Mouse (Mus musculus) forebrain, embryonic 10.5 days (tissue): ENCODE measurements around the gene Atpif1. TPM values are rescaled to one million over a fixed set of nuclear protein-coding genes. Genes with fewer than 3 reads are reported as not detected.
A peak's percentile ranks its signal among the peaks of the same experiment; 100 is the strongest.

Source experiments
- DNase-seq: peaks from one replicate; pipeline ENCODE4 v3.0.0-alpha.2; 2017; ENCODE audit warnings: low spot score; ENCODE audit errors: extremely low spot score
- H3K27ac ChIP-seq: fragments of 300-500 bp; sonication (generic); 2 replicates; pipeline ENCODE4 v1.5.1; 2016; ENCODE audit warnings: mild to moderate bottlenecking
- H3K27me3 ChIP-seq: fragments of 300-500 bp; sonication (generic); 2 replicates; pipeline ENCODE4 v1.6.1; 2016; ENCODE audit warnings: mild to moderate bottlenecking; ENCODE audit not compliant: poor library complexity, severe bottlenecking
- H3K36me3 ChIP-seq: fragments of 300-500 bp; sonication (generic); replicated peaks from 2 replicates; pipeline ENCODE4 v1.6.1; 2016; ENCODE audit warnings: mild to moderate bottlenecking, moderate library complexity
- H3K4me1 ChIP-seq: fragments of 300-500 bp; sonication (generic); 2 replicates; pipeline ENCODE4 v1.6.1; 2016
- H3K4me3 ChIP-seq: fragments of 300-500 bp; sonication (generic); 2 replicates; pipeline ENCODE4 v1.5.1; 2016; ENCODE audit warnings: mild to moderate bottlenecking, moderate library complexity
- H3K9me3 ChIP-seq: fragments of 300-500 bp; sonication (generic); 2 replicates; pipeline ENCODE4 v1.6.1; 2016; ENCODE audit warnings: mild to moderate bottlenecking, moderate library complexity
- WGBS: fragments of 180-500 bp; shearing (Covaris S2); methylation state at CpG from one replicate; pipeline ENCODE4 v1.1.7; 2016; 5-methylcytosine and 5-hydroxymethylcytosine counted together
- polyA plus RNA-seq: library from polyadenylated mRNA; unstranded; fragments of >200 nt; fragmentation: Nextera tagmentation; extraction: Ambion mirVana; gene quantifications from 2 replicates; pipeline ENCODE4 v1.2.1, GENCODE M21; 2016

The Atpif1 gene
- polyA plus RNA-seq, 1 experiment from 2014 or later, result 909 TPM

- H3K9me3 ChIP-seq, result no peaks in the 10 kb centered on the region
- no peak overlapping the region for H3K4me3 ChIP-seq
- H3K36me3 ChIP-seq, result no peaks in the 10 kb centered on the region
- no peaks in the 10 kb centered on the region for H3K27me3 ChIP-seq
- WGBS, result 89% methylated on average over 3 of the region's 3 CpGs
- H3K27ac ChIP-seq, result no peak overlapping the region
- peaks cover 19% of the 10 kb centered on the region for H3K4me1 ChIP-seq
- DNase-seq, result no peak
These were observed 14.3 kb downstream of the Atpif1 start for GRCm38 (mm10) chr4:132519188-132519587.

DNA sequence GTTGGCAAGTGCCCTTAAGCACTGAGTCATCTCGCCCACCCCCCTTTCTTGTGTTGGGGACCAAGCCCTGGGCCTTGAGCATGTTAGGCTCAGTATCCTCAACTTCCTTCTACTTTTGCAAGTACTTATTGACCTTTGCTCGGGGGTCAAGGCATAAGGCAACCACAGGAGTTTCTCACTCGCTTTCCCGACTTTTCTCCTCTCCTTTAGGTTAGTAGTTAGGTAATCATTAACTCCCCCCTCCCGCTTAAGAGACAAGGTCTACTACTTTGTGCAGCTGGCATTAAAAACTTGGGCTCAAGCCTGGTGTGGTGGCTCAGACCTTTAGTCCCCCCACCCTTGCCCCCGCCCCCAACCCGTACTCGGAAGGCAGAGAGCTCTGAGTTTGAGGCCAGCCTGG is 15.4 kb downstream of the Atpif1 start:
- peaks cover 23% of the 10 kb centered on the region for H3K4me1 ChIP-seq
- DNase-seq, result no peak
- H3K36me3 ChIP-seq, result no peaks in the 10 kb centered on the region
- H3K27me3 ChIP-seq, result peaks cover 8% of the 10 kb centered on the region; the same call in 1 of the 2 replicates
- no peak overlapping the region for H3K4me3 ChIP-seq
- 87% methylated on average over 8 of the region's 8 CpGs for WGBS
- no peaks in the 10 kb centered on the region for H3K9me3 ChIP-seq
- no peak overlapping the region for H3K27ac ChIP-seq

DNA sequence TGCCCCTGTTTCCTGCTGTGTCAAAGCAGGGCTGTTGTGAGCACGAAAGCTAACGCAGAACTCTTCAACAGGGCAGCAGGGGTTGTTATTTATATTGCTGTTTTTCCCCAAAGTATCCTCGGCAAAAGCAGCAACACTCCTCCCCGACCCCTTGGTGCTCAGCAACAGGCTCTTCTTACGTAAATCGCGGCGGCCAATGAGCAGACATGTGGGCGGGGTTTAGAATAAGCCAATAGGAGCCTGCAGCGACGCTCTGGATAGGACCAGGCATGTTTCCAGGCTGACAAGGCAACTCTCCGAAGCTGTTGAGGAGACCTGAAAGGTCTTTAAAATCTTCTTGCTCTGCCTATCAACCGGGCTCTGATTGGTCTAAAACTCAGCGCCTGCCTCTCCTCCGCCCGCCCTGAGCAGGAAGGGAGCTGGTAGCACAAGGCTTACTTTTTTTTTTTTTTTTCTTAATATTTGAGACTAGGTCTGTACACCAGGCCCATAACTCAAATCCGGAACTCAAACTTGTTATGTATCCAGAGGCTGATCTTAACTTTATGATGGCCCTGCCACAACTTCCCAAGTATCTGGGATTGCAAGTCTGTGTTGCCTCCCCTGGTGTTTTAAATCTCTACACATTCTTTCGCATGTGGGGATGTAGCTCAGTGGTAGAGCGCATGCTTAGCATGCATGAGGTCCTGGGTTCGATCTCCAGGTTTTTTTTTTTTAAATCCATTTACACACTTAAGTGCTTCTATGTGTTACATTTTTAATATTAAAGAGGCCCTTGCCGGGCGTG is 17.9 kb downstream of the Atpif1 start:
- Histone ChIP-seq H3K9me3 (no peaks in the 10 kb centered on the region), H3K27ac (peak overlapping the region; percentile 69), H3K36me3 (no peaks in the 10 kb centered on the region), H3K4me3 (peak overlapping the region; percentile 55), H3K4me1 (peaks cover 25% of the 10 kb centered on the region), H3K27me3 (peaks cover 8% of the 10 kb centered on the region; the same call in 1 of the 2 replicates)
- DNase-seq, result peak; percentile 89
- 22% methylated on average over 22 of the region's 22 CpGs for WGBS

DNA sequence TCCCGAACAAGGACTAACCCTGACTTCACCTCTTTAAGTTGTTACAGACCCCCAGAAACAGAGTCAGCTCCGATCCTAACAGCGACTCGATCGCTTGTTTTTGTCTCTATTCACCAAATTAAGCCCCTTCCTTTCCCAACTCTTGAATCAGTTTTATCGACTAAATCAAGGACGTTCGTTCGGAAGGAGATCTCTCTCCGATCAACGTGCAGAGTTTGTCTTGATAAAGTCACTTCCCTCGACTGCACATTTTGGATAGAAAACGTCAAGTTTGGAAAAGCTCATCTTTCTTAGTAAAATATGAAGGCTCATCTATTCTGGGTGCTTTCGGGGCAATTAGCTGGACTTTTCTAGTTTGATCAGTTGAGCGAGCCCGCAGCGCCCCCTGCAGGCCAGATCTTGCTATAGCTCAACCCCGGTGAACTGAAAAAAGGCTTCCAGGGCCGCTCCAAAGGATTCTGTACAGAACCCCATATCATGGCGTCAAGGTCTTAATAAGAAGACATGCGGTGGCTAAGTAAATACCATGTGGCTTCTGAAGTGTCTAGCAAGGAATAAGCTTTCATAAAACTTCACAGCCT is 18.8 kb downstream of the Atpif1 start:
- Histone ChIP-seq H3K27me3 (peaks cover 8% of the 10 kb centered on the region; the same call in 1 of the 2 replicates), H3K27ac (peak overlapping the region; percentile 69; the same call in 1 of the 2 replicates), H3K4me1 (peaks cover 32% of the 10 kb centered on the region), H3K9me3 (no peaks in the 10 kb centered on the region), H3K36me3 (no peaks in the 10 kb centered on the region), H3K4me3 (peak overlapping the region; percentile 55)
- WGBS, result 2% methylated on average over 21 of the region's 21 CpGs
- peak; percentile 88 for DNase-seq

GRCm38 (mm10) chr4:132513395-132514273 is 19.8 kb downstream of the Atpif1 start:
- DNase-seq, result no peak
- H3K9me3 ChIP-seq, result no peaks in the 10 kb centered on the region
- H3K4me3 ChIP-seq, result peak overlapping the region; percentile 55; the same call in 1 of the 2 replicates
- H3K36me3 ChIP-seq, result no peaks in the 10 kb centered on the region
- 27% methylated on average over 14 of the region's 14 CpGs for WGBS
- H3K27ac ChIP-seq, result no peak overlapping the region
- peaks cover 42% of the 10 kb centered on the region for H3K4me1 ChIP-seq
- H3K27me3 ChIP-seq, result peaks cover 9% of the 10 kb centered on the region; the same call in 1 of the 2 replicates

- DNase-seq, result no peak
- no peak overlapping the region for H3K27ac ChIP-seq
- H3K4me3 ChIP-seq, result no peak overlapping the region
- H3K27me3 ChIP-seq, result peaks cover 14% of the 10 kb centered on the region; the same call in 1 of the 2 replicates
- peaks cover 55% of the 10 kb centered on the region for H3K4me1 ChIP-seq
- no peaks in the 10 kb centered on the region for H3K9me3 ChIP-seq
- WGBS, result 81% methylated on average over 3 of the region's 3 CpGs
- no peaks in the 10 kb centered on the region for H3K36me3 ChIP-seq
These were observed 21.4 kb downstream of the Atpif1 start for GRCm38 (mm10) chr4:132512080-132512479.

GRCm38 (mm10) chr4:132510352-132510798 is 23.1 kb downstream of the Atpif1 start, which contains the start of gene Sesn2:
Gene Sesn2 (minus strand): TSS chr4:132510501.
- peak within 1 kb of the TSS; percentile 88 for H3K4me3 ChIP-seq
- no peaks in the 10 kb centered on the region for H3K36me3 ChIP-seq
- WGBS, result under 1% methylated on average over 32 of the region's 32 CpGs
- peak; percentile 96 for DNase-seq
- peaks cover 60% of the 10 kb centered on the region for H3K4me1 ChIP-seq
- H3K27ac ChIP-seq, result peak within 1 kb of the TSS; percentile 88
- no peaks in the 10 kb centered on the region for H3K9me3 ChIP-seq
- peaks cover 14% of the 10 kb centered on the region; the same call in 1 of the 2 replicates for H3K27me3 ChIP-seq

GRCm38 (mm10) chr4:132509621-132510296 is 23.7 kb downstream of the Atpif1 start:
- Histone ChIP-seq H3K27me3 (peaks cover 14% of the 10 kb centered on the region; the same call in 1 of the 2 replicates), H3K4me1 (peaks cover 62% of the 10 kb centered on the region), H3K36me3 (no peaks in the 10 kb centered on the region), H3K4me3 (peak overlapping the region; percentile 88), H3K9me3 (no peaks in the 10 kb centered on the region), H3K27ac (peak overlapping the region; percentile 88)
- under 1% methylated on average over 51 of the region's 52 CpGs for WGBS
- DNase-seq, result peak; percentile 90

- no peaks in the 10 kb centered on the region for H3K36me3 ChIP-seq
- H3K4me1 ChIP-seq, result peaks cover 49% of the 10 kb centered on the region
- H3K9me3 ChIP-seq, result no peaks in the 10 kb centered on the region
- H3K27me3 ChIP-seq, result 0 out of 2 replicates have a peak, but pooled peaks cover 6% of the 10 kb centered on the region
- whole genome bisulfite sequencing, result 40% methylated on average over 2 of the region's 2 CpGs
- DNase-seq, result no peak
- H3K4me3 ChIP-seq, result no peak overlapping the region
- no peak overlapping the region for H3K27ac ChIP-seq
These were observed 26.2 kb downstream of the Atpif1 start for GRCm38 (mm10) chr4:132507210-132507609.

- no peak overlapping the region for H3K4me3 ChIP-seq
- no peak for DNase-seq
- 74% methylated on average over 6 of the region's 6 CpGs for WGBS
- H3K27ac ChIP-seq, result no peak overlapping the region
- peaks cover 49% of the 10 kb centered on the region for H3K4me1 ChIP-seq
- H3K36me3 ChIP-seq, result no peaks in the 10 kb centered on the region
- 0 out of 2 replicates have a peak, but pooled peaks cover 6% of the 10 kb centered on the region for H3K27me3 ChIP-seq
- H3K9me3 ChIP-seq, result no peaks in the 10 kb centered on the region
These were observed 27.2 kb downstream of the Atpif1 start for GRCm38 (mm10) chr4:132506250-132506649.

DNA sequence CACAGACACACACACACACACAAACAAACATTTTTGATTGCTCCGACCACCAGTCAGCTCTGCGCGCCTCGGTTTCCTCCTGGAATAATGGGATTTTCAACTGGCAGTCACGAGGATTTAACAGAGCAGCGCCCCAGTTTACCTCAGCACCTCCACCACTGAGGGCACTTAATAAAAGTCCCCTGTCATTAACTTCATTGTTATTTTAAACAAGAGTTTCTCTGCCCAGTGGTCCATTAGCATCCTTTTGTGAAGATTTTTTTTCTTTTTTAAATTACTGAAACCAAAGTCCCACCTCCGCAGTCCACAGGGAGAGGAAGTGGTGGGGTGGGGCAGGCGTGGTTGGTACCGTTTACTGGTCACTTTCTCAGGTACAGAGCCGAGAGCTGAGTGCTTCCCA is 27.7 kb downstream of the Atpif1 start:
- H3K9me3 ChIP-seq, result no peaks in the 10 kb centered on the region

More for the DNA sequence above, 27.7 kb downstream of the Atpif1 start:
- Histone ChIP-seq H3K4me3 (no peak overlapping the region), H3K27me3 (0 out of 2 replicates have a peak, but pooled peaks cover 6% of the 10 kb centered on the region), H3K36me3 (no peaks in the 10 kb centered on the region), H3K4me1 (peaks cover 49% of the 10 kb centered on the region), H3K27ac (no peak overlapping the region)
- no peak for DNase-seq
- WGBS, result 22% methylated on average over 10 of the region's 10 CpGs
